Mouse (Mus musculus): ENCODE measurements around the gene Cpd.

The Cpd gene

DNA sequence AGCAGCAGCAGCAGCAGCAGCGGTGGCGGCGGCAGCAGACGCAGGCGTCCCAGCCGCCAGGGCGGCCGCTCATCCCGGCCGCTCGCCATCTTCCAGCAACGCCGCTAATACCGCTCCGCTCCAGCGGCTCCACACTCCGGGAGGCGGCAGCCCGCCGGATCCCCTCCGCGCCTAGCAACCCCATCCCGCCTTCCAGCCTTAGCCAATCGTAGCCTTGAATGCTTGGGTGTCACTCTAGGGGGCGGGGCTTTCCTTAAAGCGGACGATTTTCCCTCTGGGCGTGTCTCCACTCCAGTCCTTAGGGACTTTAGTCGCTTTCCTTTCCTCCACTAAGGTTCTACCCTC is at the start of gene Cpd:
Gene Cpd (minus strand): TSS at position 141 of the 345 bp plus-strand sequence.
- peak; percentile 78 for DNase-seq (ENCODE audit: low spot score)

DNA sequence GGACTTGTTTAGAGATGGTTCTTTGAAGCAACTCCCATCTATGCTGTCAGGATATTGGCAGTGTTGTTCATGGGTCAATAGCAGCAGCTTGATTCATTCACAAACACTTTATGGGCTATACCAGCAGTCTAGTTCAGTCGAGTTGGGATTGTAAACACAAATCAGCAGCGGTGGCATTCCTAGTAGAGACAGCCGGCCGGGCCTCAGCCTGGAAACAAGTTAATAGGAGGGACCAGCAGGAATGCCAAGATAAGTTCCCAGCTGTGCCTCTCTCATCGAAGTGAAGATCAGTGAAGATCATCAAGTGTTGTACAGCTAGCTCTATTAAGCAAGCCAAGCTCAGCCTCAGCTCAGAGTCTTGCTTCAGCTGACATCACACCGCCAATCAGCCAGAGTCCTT is 49.5 kb upstream of the Cpd start:
- no peak for DNase-seq (ENCODE audit: low spot score)

GRCm38 (mm10) chr11:76894240-76894639 is 47.4 kb upstream of the Cpd start:
- peak; percentile 6 for DNase-seq (ENCODE audit: low spot score)

- DNase-seq (ENCODE audit: low spot score): no peak
Measured at GRCm38 (mm10) chr11:76893570-76893969, 46.8 kb upstream of the Cpd start.

GRCm38 (mm10) chr11:76892972-76893371 is 46.2 kb upstream of the Cpd start:
- DNase-seq (ENCODE audit: low spot score): no peak

- no peak for DNase-seq (ENCODE audit: low spot score)
Measured at GRCm38 (mm10) chr11:76891738-76892349, 45.0 kb upstream of the Cpd start.

DNA sequence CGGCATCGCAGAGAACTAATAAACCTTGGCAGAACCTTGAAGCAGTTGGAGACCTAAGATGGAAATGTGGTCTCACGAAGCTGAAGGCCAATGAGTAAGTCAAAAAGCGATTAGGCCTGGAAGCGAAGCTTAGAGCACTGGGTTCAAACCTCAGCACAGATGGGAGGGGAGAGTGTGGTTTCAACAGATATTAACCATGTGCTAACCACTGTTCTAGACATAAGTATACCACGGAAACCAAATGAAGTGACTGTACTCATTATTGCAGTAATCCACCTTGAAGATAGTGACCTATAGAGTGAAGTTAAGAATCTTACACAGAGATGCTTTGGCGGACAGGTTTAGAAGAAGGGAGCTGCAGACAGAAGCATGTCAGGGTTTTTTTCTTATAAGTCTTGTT is 44.4 kb upstream of the Cpd start:
- DNase-seq (ENCODE audit: low spot score): no peak

DNA sequence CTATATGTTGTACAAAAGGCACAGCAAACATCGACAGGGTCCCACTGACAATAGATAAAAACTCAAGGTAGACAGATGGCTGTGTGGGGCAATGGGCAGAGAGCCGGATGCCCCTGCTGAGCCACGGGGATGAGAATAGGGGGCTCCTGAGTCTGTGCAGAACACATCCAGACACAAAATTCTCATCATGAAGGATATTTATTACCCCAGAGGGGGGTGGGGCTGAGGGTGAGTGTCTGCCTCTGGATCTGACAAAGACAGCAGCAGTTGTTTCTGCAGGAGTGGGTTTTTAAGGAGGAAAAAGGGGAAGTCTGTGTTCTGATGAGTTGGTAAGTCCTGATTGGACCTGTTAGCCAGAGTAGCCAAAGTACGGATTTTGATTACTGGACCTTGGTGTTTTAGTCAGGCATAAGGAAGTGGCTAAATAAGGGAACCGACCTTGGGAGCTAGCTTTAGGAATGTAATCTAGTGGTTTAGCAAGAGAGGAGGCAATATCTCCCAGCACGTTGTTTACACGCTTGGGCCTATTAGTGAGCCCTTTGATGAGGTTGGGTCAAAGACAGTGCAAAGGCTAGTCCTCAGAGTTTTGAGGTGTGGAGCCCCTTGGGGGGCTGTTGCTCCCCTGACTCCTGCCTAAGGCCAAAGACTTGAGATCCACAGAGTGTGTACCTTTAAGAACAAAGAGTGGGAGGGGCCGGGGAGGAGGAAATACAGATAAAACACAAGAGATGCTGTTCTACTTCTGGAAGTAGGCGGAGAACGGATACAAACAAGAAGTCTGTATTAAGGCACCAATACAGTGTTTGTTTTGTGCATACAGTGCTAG is 42.7 kb upstream of the Cpd start:
- DNase-seq (ENCODE audit: low spot score): peak; percentile 27

DNA sequence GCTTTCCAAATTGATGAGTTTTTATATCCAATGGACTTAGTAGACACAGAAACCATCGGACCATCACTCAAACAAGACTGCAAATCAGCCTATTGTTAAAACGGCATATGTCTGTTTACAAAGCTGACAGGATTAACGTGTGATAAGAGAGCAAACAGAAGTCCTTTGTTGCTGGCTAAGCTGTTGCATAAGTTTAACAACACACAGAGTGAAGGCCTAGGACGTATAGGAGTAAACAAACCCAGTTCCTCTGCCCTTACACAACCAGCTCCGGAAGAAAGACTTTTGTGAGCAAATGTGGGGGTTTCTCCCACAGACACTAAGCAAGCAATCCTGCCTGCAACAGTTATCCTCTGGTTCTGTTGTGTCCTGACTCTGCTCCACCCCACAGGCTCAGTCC is 37.6 kb upstream of the Cpd start:
- no peak for DNase-seq (ENCODE audit: low spot score)

DNA sequence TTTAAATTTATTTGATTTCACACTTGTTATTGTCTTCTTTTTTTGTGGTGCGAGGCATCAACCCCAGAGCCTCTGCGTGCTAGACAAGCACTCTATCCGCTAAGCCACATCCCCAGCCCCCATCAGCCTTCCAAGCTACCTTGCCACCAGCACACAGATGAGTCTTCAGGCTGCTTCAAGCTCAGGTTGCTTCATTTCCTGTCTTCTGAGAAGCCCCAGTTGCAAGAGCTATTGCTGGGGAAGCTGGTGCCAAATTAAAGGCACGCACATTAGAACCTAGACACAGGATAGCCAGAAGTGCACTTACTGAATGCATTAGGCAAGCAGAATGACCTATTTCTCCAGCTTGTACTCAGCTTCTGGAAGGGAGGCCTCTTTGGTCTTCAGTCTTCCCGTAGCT is 33.0 kb upstream of the Cpd start:
- peak; percentile 51 for DNase-seq (ENCODE audit: low spot score)

DNA sequence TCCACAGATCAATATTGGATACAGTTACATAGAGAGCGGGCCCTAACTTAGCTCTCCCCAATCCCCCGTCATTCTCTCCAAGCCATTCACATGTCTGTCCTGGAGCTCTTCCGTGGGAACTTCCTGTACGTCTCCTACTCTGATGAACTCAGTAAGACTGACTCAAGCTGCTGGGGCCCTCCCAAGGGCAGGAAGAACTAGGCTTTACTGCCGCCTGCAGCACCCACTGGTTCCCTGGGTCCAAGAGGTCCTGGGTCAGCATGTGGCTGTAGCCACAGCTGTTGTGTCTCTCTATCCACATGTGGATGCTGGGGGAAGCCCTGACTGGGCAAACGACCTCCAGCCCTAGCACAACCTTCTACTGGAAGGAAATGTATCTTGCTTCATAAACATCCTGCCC is 27.9 kb upstream of the Cpd start:
- DNase-seq (ENCODE audit: low spot score): no peak

- DNase-seq (ENCODE audit: low spot score): no peak
Measured at GRCm38 (mm10) chr11:76873865-76874264, 27.0 kb upstream of the Cpd start.

GRCm38 (mm10) chr11:76872556-76873234 is 25.9 kb upstream of the Cpd start:
- DNase-seq (ENCODE audit: low spot score): no peak

DNA sequence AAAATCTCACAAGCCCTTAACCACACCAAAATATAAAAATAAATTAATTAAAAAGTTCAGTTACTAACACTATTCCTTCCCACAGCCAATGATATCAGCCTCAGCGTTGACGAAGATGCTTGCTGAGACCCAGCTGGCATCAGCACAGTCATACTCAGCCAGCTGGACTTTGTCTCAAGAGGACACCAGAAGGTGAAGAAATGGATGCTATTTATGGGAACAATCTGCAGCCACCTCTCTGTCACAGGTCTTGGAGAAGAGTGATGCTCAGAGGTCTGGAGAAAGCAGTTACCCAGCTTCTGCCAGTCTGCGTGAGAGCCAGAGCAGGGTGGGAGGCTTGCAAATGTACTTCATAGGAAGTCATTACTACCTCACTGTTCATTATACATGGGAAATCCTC is 14.4 kb upstream of the Cpd start:
- no peak for DNase-seq (ENCODE audit: low spot score)

DNA sequence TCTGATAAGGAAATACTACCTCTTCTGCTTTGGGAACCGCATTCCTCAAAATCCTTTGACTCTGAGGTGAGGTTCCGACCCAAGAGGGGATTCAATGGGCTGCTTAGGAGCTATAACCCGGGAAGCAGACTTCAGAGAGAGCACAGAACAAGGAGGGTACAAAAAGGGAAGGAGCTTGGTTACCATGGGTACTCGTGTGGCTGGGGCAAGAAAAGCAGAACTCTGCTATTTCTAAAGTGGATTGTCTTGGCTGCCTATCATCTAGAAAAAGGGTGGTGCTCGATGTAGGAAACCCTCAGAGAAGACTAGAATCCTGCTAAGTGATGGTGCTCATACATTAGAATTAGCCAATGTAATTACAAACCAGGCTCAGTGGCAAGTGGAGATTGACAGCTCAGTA is 12.4 kb upstream of the Cpd start:
- DNase-seq (ENCODE audit: low spot score): no peak

GRCm38 (mm10) chr11:76858781-76859180 is 12.0 kb upstream of the Cpd start:
- DNase-seq (ENCODE audit: low spot score): no peak

DNA sequence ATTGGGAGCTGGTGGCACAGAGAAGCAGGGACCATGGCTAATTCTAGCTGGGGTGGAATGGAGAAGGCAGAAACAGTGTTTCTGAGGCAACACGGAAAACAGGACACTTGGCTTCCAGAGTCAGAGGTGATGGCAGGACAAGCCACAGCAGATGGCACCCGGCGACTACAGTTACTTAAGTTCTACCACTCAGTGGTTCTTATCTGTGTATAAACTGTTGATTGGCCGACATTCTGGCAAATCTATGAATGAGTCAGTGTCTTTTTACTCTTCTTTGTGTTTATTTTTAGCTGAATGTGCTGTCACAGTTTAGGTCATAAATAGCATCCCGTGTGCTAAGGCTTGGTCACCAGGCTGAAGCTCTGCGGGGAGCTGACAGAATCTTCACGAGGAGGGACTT is 10.3 kb upstream of the Cpd start:
- no peak for DNase-seq (ENCODE audit: low spot score)

- no peak for DNase-seq (ENCODE audit: low spot score)
Measured at GRCm38 (mm10) chr11:76856601-76857000, 9.8 kb upstream of the Cpd start.

DNA sequence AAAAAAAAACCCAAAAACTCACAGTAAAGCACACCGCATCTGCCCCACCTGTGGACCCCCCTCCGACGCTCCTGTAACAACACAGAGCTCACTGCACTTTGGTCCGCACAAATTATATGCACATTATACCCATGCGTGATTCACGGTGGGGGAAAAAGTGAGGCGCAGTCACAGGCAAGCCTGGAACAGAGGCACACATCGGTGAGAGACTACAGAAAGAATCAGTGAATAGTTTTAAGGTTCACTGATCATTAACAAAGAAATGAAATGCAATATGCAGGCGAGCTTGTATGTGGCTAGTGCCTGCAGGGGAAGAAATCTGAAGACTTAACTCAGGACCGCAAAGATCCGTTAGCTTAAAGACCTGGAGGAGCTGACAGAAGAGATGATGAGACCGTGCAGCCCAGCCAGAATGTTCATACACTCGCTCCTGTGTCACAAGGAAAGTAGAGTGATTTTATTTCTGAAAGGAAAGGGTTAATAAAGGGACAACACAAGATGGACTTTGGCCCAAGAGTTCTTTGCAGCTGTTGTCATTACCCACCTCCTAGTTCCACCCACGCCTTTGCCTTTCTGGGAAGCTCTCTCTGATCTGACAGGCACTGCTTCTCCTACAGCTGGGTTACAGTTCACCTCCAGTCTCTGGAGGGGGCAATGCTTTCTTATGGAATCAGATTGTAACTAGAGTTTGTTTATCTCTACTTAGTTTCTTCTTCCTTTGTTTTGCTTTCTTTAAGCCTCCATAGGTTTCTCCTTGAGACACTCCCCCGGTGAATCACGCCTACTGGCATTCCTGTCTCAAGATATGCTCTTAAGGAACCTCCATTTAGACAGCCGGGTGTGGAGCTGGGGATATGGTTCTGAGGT is 7.9 kb upstream of the Cpd start:
- DNase-seq (ENCODE audit: low spot score): no peak

DNA sequence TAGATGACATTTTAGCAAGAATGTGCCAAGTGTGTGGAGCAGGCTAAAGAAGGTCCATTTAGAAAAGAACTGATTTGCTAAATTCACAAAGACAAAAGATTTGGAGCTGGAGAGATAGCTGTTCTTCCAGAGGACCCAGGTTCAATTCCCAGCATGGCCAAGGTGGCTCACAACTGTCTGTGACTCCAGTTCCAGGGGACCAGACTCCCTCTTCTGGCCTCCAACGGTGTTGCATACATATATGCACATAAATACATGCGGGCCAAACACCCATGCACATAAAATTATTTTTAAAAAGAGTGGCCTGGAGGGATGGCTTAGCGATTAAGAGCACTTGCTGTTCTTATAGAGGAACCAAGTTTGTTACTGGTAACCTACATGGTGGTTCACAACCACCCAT is 4.7 kb upstream of the Cpd start:
- no peak for DNase-seq (ENCODE audit: low spot score)

- no peak for DNase-seq (ENCODE audit: low spot score)
Measured at GRCm38 (mm10) chr11:76849596-76849995, 2.8 kb upstream of the Cpd start.

DNA sequence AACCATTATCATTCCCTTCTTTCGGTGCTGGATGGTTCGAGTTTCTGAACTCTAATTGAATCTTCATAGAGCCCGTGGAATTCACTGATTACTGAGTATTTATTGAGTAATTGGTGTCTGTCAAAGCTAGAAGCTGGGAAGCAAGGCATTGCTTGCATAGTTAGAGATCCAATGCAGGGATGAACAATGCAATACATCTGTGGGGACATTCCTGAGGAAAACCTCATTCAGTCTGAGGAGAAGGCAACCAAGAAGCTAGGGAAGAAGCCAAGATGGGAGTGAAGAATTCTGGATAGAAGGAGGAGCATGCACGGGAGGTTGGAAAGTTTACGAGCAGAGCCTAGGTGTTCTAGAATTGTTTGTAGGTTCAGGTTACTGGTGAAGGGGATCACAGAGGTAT is 1.3 kb upstream of the Cpd start:
- no peak for DNase-seq (ENCODE audit: low spot score)

Measured in T-cell, adult 2 months (primary cell).